Mouse (Mus musculus) spleen, adult 2 months (tissue): ENCODE results near the gene Grip2. TPM values are rescaled to one million over a fixed set of nuclear protein-coding genes. Genes with fewer than 3 reads are reported as not detected.

Experiments used
- DNase-seq, 2 experiments: peaks; one replicate each; pipeline versions ENCODE4 v3.0.0 to v3.0.0-alpha.2; 2012 to 2021; ENCODE audit warnings: low spot score in 2 of 2, low read depth in 1 of 2
- H3K27ac ChIP-seq: fragments of 200-500 bp; 2 replicates; pipeline ENCODE4 v1.5.1; 2012; ENCODE audit warnings: low read length, inconsistent platforms; ENCODE audit not compliant: insufficient read depth
- H3K27me3 ChIP-seq: fragments of 200-500 bp; 2 replicates; pipeline ENCODE4 v1.6.1; 2012; ENCODE audit warnings: mild to moderate bottlenecking, moderate library complexity, low read length, inconsistent platforms; ENCODE audit not compliant: control insufficient read depth, insufficient read depth
- H3K36me3 ChIP-seq: fragments of 200-500 bp; 2 replicates; pipeline ENCODE4 v1.6.1; 2012; ENCODE audit warnings: mild to moderate bottlenecking, low read length, inconsistent platforms; ENCODE audit not compliant: control insufficient read depth, insufficient read depth
- H3K4me1 ChIP-seq: fragments of 200-500 bp; 2 replicates; pipeline ENCODE4 v1.6.1; 2011; ENCODE audit warnings: inconsistent platforms; ENCODE audit not compliant: control insufficient read depth, insufficient read depth, insufficient read length
- H3K4me3 ChIP-seq: fragments of 200-500 bp; 2 replicates; pipeline ENCODE4 v1.5.1; 2011; ENCODE audit warnings: mild to moderate bottlenecking, inconsistent platforms; ENCODE audit not compliant: insufficient read depth, insufficient read length; ENCODE audit errors: extremely low read depth
- CTCF ChIP-seq: fragments of 200-500 bp; IDR thresholded peaks from 2 replicates; pipeline ENCODE4 v1.5.1; 2011; ENCODE audit warnings: mild to moderate bottlenecking, inconsistent platforms; ENCODE audit not compliant: insufficient read depth, insufficient read length, insufficient replicate concordance; ENCODE audit errors: extremely low read depth
- POLR2A ChIP-seq: fragments of 200-500 bp; IDR thresholded peaks from 2 replicates; pipeline ENCODE4 v1.6.1; 2011; ENCODE audit warnings: low read depth, low read length, inconsistent platforms
- WGBS: fragments of 180-500 bp; shearing (Covaris S2); methylation state at CpG from one replicate; pipeline ENCODE4 v1.1.7; 2018; 5-methylcytosine and 5-hydroxymethylcytosine counted together
- polyA plus RNA-seq: library from polyadenylated mRNA; depleted of rRNA; stranded (reverse); fragments of >200 nt; gene quantifications from 2 replicates; pipeline ENCODE4 v1.2.3, GENCODE M21; 2012

Grip2 gene
- polyA plus RNA-seq, 1 experiment: 1.5 TPM

DNA sequence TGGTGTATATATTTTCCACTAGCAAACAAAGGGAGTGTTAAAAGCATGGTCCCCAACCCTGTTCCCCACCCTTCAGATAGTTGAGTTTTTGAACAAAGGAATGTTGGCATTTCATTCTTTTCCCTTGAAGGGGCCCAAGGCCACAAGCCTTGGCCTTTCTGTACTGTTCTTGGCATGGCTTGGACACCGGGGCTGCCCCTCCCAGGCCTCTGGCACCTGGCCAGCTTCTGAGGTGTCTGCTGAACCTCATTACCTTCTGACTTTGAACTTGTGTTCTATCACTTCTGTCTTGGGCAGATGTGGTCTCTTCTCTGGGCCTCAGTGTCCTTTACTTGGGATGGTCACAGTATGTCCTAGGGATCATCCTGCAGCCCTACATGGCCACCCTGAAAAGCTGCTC, 99.7 kb downstream of the Grip2 start:
- TF ChIP-seq POLR2A (no peak), CTCF (no peak)
- no peak for DNase-seq
- 76% methylated on average over 1 of the region's 1 CpGs for WGBS
- H3K36me3 ChIP-seq: peaks cover 48% of the 10 kb centered on the region
- H3K4me1 ChIP-seq: no peaks in the 10 kb centered on the region
- no peak overlapping the region for H3K27ac ChIP-seq
- H3K27me3 ChIP-seq: no peaks in the 10 kb centered on the region
- H3K4me3 ChIP-seq: no peak overlapping the region

- H3K36me3 ChIP-seq: peaks cover 31% of the 10 kb centered on the region
- H3K27me3 ChIP-seq: no peaks in the 10 kb centered on the region
- H3K4me1 ChIP-seq: no peaks in the 10 kb centered on the region
- H3K27ac ChIP-seq: no peak overlapping the region
- DNase-seq: no peak
- TF ChIP-seq CTCF (no peak), POLR2A (no peak)
- H3K4me3 ChIP-seq: no peak overlapping the region
- 83% methylated on average over 12 of the region's 12 CpGs for WGBS
Observed at GRCm38 (mm10) chr6:91721215-91721701, 105.8 kb downstream of the Grip2 start.

DNA sequence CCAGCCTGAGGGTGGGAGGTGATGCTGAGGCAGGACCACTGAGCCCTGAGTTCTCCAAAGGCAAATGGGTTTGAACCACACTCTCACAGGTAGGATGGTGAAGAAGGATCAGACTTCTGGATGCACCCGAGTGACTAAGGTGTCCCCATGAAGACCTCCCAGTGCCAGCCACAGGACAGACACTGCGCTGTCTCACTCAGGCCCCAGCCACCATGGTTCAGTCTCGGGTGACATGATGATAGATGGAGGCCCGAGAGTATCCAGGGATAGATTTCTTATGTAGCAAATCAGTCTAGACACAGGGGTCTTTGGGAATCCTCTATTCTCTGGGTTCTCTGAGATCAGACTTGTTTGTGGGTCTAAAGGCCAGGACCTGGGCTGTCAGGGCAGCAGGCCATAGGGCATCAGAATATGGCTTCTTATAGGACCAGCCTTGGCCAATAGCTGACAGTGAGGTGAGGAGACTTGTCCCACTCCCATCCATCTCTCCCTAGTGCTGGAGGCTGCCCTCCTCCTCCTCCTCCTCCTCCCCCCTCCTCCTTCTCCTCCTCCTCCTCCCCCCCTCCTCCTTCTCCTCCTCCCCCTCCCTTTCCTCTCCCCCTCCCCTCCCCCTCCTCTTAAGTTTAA, 106.3 kb downstream of the Grip2 start:
- DNase-seq: no peak
- Histone ChIP-seq H3K27me3 (no peaks in the 10 kb centered on the region), H3K4me1 (no peaks in the 10 kb centered on the region), H3K4me3 (no peak overlapping the region), H3K27ac (no peak overlapping the region), H3K36me3 (peaks cover 27% of the 10 kb centered on the region)
- TF ChIP-seq POLR2A (no peak), CTCF (no peak)
- 84% methylated on average over 4 of the region's 4 CpGs for WGBS

GRCm38 (mm10) chr6:91719865-91720533, 107.1 kb downstream of the Grip2 start:
- Histone ChIP-seq H3K27me3 (no peaks in the 10 kb centered on the region), H3K36me3 (peaks cover 25% of the 10 kb centered on the region), H3K4me1 (no peaks in the 10 kb centered on the region), H3K4me3 (no peak overlapping the region), H3K27ac (no peak overlapping the region)
- DNase-seq: no peak
- no peak for TF ChIP-seq CTCF
- no peak for TF ChIP-seq POLR2A
- 80% methylated on average over 9 of the region's 9 CpGs for WGBS

DNA sequence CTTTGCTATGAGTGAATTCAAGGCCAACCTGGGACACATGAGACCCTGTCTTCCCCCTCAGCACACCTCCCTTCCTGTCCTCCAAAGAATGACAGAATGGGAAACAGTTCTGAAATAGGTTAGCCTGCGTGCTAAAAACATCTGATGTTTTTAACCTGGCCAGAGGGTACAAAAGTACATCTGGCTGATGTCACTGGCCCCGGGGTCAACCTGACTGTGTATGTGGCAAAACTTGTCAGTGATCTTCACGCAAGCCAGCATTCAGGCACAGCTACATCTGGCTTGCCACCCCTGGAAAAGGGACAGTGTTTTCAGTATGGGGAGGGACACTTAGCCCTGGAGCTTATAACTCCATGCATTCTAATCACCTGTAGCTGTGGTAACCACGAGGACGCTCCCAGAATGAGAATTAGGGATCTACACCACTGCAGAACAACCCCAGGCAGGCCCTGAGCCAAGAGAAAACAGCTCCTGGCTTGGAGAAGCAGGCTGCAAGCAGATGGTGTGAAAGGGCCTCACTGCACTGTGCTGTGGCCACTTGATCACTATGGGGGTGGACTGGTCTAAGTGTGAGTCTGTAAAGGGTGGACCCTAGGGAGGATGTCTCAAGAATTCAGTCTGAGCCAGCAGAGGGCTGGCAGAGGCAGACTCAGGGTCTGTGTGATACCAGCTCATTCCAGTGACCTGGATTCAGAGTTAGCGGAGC, 107.9 kb downstream of the Grip2 start:
- Histone ChIP-seq H3K27ac (no peak overlapping the region), H3K36me3 (peaks cover 21% of the 10 kb centered on the region), H3K27me3 (no peaks in the 10 kb centered on the region), H3K4me3 (no peak overlapping the region), H3K4me1 (no peaks in the 10 kb centered on the region)
- WGBS: 89% methylated on average over 6 of the region's 6 CpGs
- no peak for DNase-seq
- no peak for TF ChIP-seq POLR2A
- no peak for TF ChIP-seq CTCF

DNA sequence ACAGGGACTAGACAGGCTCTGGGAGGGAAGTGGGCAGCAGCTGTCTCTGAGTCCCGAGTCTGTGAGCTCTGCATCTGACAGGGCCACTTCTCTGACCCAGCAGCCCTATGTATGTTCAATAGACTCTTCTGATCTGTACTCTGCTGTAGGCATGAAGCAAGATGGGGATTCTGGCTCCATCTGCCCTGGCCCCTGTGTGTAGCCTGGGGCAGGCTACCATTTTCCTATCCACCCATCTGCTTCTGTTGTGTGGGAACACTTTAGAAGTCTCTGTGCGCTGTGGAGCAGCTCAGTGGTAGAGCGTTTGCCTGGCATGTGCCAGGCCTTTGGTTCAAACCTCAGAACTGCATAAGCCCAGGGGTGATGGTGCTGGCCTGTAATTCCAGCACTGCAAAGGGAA, 108.4 kb downstream of the Grip2 start:
- TF ChIP-seq CTCF (no peak), POLR2A (no peak)
- no peak for DNase-seq
- no peaks in the 10 kb centered on the region for H3K27me3 ChIP-seq
- no peaks in the 10 kb centered on the region; the same call in 1 of the 2 replicates for H3K4me1 ChIP-seq
- H3K36me3 ChIP-seq: peaks cover 18% of the 10 kb centered on the region
- 79% methylated on average over 3 of the region's 3 CpGs for WGBS
- H3K4me3 ChIP-seq: no peak overlapping the region
- H3K27ac ChIP-seq: no peak overlapping the region

DNA sequence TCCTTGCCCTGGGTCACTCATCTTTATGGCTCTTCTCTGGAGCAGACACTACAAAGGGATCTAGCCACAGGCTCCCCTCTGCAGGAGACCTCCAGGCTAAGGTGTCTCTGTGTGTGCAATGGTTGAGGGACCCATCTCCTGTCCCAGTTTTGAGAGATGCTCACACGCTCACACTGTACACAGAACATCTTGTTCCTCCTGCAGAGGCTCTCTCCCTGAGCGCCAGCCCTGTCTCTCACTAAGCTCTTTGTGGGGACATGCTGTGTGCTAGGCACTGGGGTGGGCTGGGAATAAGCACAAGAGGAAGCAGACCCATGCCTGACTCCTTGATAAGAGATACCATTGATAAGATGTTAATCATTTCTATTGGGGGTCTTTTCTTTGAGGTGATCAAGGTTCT, 109.0 kb downstream of the Grip2 start:
- TF ChIP-seq CTCF (no peak), POLR2A (no peak)
- H3K36me3 ChIP-seq: peaks cover 15% of the 10 kb centered on the region
- no peak for DNase-seq
- WGBS: 95% methylated on average over 2 of the region's 2 CpGs
- peaks cover 3% of the 10 kb centered on the region; the same call in 1 of the 2 replicates for H3K4me1 ChIP-seq
- no peaks in the 10 kb centered on the region for H3K27me3 ChIP-seq
- no peak overlapping the region for H3K4me3 ChIP-seq
- no peak overlapping the region for H3K27ac ChIP-seq
